Mouse (Mus musculus): ENCODE data around the gene Olfr1276.

Gene Olfr1276

DNA sequence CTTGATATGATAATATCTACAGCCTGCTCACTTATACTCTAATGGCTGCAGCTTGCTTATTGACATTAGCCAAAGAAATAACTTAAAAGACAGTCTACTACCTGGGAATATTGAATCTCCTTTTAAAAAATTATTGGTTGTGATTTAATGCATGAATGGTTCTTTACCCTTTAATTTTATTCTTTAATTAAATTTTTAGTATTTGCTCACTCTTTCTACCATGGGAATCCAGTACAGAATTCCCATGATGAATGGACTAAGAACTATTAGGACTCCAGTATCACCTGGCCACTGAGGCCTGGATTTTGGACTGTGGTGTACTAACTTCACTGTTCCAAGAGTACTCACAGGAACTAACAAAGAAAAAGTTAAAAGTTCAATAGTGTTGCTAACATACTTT is at the start of gene Olfr1276:
Gene Olfr1276, plus strand, starts transcription at position 301 of the 400 bp plus-strand sequence.
- DNase-seq (ENCODE audit: low spot score), result no peak

GRCm38 (mm10) chr2:111229502-111229901 is 24.8 kb upstream of the Olfr1276 start, which contains the start of gene 4930430A15Rik:
Gene 4930430A15Rik (minus strand): TSS chr2:111229602.
- no peak for DNase-seq (ENCODE audit: low spot score)

- no peak for DNase-seq (ENCODE audit: low spot score)
Observed at GRCm38 (mm10) chr2:111235186-111235585, 19.1 kb upstream of the Olfr1276 start, which contains the start of gene Olfr1275. Gene Olfr1275 (minus strand): TSS chr2:111235286.

DNA sequence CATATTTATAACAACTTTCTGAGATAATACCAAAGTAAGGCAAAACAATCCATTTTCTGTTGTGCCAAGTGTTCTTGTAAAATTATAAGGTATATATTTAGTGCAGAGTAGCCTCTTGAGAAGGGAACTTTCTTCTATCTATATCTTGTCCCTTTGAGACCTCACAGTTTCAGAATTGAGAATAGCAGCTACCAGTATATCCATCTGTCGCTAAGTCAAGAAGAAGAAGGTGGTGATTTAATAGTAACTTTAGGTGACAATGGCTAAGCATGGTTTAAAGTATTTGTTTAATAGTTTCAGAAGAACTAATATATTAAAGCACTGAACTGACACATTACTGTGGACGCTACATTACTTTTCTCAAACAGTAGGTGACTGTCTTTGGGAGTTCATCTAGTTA is 19.7 kb downstream of the Olfr1276 start, which contains the start of gene Olfr1277:
Gene Olfr1277, minus strand, starts transcription at position 101 of the 400 bp plus-strand sequence.
- no peak for DNase-seq (ENCODE audit: low spot score)

- no peak for DNase-seq (ENCODE audit: low spot score)
Observed at GRCm38 (mm10) chr2:111289836-111290235, 35.5 kb downstream of the Olfr1276 start, which contains the start of gene Olfr1278. Gene Olfr1278 (plus strand): TSS chr2:111290136.

DNA sequence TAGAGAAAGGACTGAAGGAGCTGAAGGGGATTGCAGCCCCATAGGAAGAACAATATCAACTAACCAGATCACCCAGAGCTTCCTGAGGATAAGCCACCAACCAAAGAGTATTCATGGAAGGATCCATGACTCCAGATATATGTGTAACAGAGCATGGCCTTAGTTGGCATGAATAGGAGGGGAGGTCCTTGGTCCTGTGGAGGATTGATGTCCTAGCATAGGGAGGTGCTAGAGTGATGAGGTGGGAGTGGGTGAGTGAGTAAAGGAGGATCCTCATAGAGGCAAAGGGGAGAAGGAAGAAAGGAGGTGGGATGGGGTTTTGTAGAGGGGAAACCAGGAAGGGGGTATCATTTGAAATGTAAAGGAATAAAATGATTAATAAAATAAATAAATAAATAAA is 44.2 kb downstream of the Olfr1276 start:
- DNase-seq (ENCODE audit: low spot score), result no peak

DNA sequence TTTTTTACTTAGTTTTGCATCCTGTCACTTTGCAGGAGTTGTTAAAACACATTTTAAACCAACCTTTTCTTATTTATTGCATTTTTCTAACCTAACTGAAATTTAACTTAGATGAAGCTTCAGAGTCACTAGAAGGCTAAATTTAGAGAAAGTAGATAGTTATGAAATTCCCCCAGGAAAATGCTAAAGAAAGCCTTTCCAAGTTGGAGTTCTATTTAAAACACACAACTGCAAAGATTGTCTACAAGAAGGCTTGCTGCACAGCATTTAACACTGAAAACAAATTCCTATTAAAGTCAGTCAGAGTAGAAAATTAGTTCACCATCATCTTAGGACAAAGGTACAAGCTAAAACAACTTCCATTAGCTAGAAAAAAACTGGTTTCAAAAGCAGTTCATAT is 46.1 kb downstream of the Olfr1276 start, which contains the start of gene Olfr1279:
Gene Olfr1279, plus strand, starts transcription at position 262 of the 400 bp plus-strand sequence.
- no peak for DNase-seq (ENCODE audit: low spot score)
